Mouse (Mus musculus) olfactory bulb, adult 2 months (tissue): ENCODE measurements at regions not wholly inside any gene's neighbourhood (a gene's known extent, or its start where the extent isn't known, plus 50 kb on each side); places are given as distances from the start of the nearest gene placed in this dataset.

Experiments
- CTCF ChIP-seq: fragments of 200-500 bp; IDR thresholded peaks from 2 replicates; pipeline ENCODE4 v1.5.1; 2012; ENCODE audit warnings: low read depth, mild to moderate bottlenecking, low read length, moderate library complexity; ENCODE audit not compliant: insufficient read depth
- POLR2A ChIP-seq: fragments of 200-500 bp; IDR thresholded peaks from 2 replicates; pipeline ENCODE4 v1.6.1; 2012; ENCODE audit warnings: mild to moderate bottlenecking, low read depth, low read length, moderate library complexity; ENCODE audit not compliant: insufficient read depth

GRCm38 (mm10) chr10:20827473-20827872, 102.6 kb upstream of the Pde7b start:
- TF ChIP-seq CTCF (no peak), POLR2A (no peak)
